Mouse (Mus musculus): ENCODE data around the gene Mgat2. TPM values are rescaled to one million over a fixed set of nuclear protein-coding genes. Genes with fewer than 3 reads are reported as not detected.

Mgat2 gene
- polyA plus RNA-seq, 1 experiment from 2014 or later: 37.0 TPM

GRCm38 (mm10) chr12:69214393-69214792 lies 30.4 kb downstream of the Mgat2 start:
- Histone ChIP-seq H3K9me3 (ENCODE audit: control insufficient read depth, low read length) (no peaks in the 10 kb centered on the region), H3K36me3 (ENCODE audit: control insufficient read depth, insufficient read depth, low read length) (peaks cover 5% of the 10 kb centered on the region; the same call in 1 of the 2 replicates), H3K4me1 (ENCODE audit: control insufficient read depth, insufficient read depth, low read length) (no peaks in the 10 kb centered on the region), H3K4me2 (ENCODE audit: low read depth) (no peak overlapping the region), H3K27ac (ENCODE audit: low read depth, low read length) (no peak overlapping the region), H3K4me3 (ENCODE audit: low read depth, low read length) (no peak overlapping the region), H3K9ac (ENCODE audit: low read length) (no peak overlapping the region), H3K27me3 (ENCODE audit: control insufficient read depth, insufficient read depth, low read length) (no peaks in the 10 kb centered on the region)
- WGBS: 95% methylated on average over 7 of the region's 7 CpGs
- no peak for ATAC-seq (ENCODE audit: insufficient read depth, low FRiP score, low TSS enrichment)
- no peak for DNase-seq (ENCODE audit: low spot score)

- H3K27me3 ChIP-seq (ENCODE audit: control insufficient read depth, insufficient read depth, low read length): no peaks in the 10 kb centered on the region
- H3K9ac ChIP-seq (ENCODE audit: low read length): no peak overlapping the region
- H3K4me3 ChIP-seq (ENCODE audit: low read depth, low read length): no peak overlapping the region
- H3K9me3 ChIP-seq (ENCODE audit: control insufficient read depth, low read length): no peaks in the 10 kb centered on the region
- no peak overlapping the region for H3K27ac ChIP-seq (ENCODE audit: low read depth, low read length)
- peaks cover 5% of the 10 kb centered on the region; the same call in 1 of the 2 replicates for H3K36me3 ChIP-seq (ENCODE audit: control insufficient read depth, insufficient read depth, low read length)
- 87% methylated on average over 3 of the region's 3 CpGs for WGBS
- no peaks in the 10 kb centered on the region for H3K4me1 ChIP-seq (ENCODE audit: control insufficient read depth, insufficient read depth, low read length)
- no peak for DNase-seq (ENCODE audit: low spot score)
- no peak overlapping the region for H3K4me2 ChIP-seq (ENCODE audit: low read depth)
- no peak for ATAC-seq (ENCODE audit: insufficient read depth, low FRiP score, low TSS enrichment)
These were observed 31.2 kb downstream of the Mgat2 start for GRCm38 (mm10) chr12:69215000-69215785.

- Histone ChIP-seq H3K9me3 (ENCODE audit: control insufficient read depth, low read length) (no peaks in the 10 kb centered on the region), H3K4me3 (ENCODE audit: low read depth, low read length) (no peak overlapping the region), H3K27me3 (ENCODE audit: control insufficient read depth, insufficient read depth, low read length) (no peaks in the 10 kb centered on the region), H3K4me1 (ENCODE audit: control insufficient read depth, insufficient read depth, low read length) (no peaks in the 10 kb centered on the region), H3K9ac (ENCODE audit: low read length) (no peak overlapping the region), H3K4me2 (ENCODE audit: low read depth) (no peak overlapping the region), H3K36me3 (ENCODE audit: control insufficient read depth, insufficient read depth, low read length) (peaks cover 7% of the 10 kb centered on the region), H3K27ac (ENCODE audit: low read depth, low read length) (no peak overlapping the region)
- no peak for ATAC-seq (ENCODE audit: insufficient read depth, low FRiP score, low TSS enrichment)
- 97% methylated on average over 7 of the region's 7 CpGs for WGBS
- DNase-seq (ENCODE audit: low spot score): no peak
These were observed 32.6 kb downstream of the Mgat2 start for GRCm38 (mm10) chr12:69216587-69216986.

- no peak overlapping the region for H3K9ac ChIP-seq (ENCODE audit: low read length)
- H3K36me3 ChIP-seq (ENCODE audit: control insufficient read depth, insufficient read depth, low read length): peaks cover 2% of the 10 kb centered on the region; the same call in 1 of the 2 replicates
- H3K4me2 ChIP-seq (ENCODE audit: low read depth): no peak overlapping the region
- H3K27me3 ChIP-seq (ENCODE audit: control insufficient read depth, insufficient read depth, low read length): no peaks in the 10 kb centered on the region
- H3K4me1 ChIP-seq (ENCODE audit: control insufficient read depth, insufficient read depth, low read length): no peaks in the 10 kb centered on the region
- no peak overlapping the region for H3K4me3 ChIP-seq (ENCODE audit: low read depth, low read length)
- no peak for DNase-seq (ENCODE audit: low spot score)
- H3K27ac ChIP-seq (ENCODE audit: low read depth, low read length): no peak overlapping the region
- no peak for ATAC-seq (ENCODE audit: insufficient read depth, low FRiP score, low TSS enrichment)
- WGBS: 92% methylated on average over 19 of the region's 19 CpGs
- H3K9me3 ChIP-seq (ENCODE audit: control insufficient read depth, low read length): no peaks in the 10 kb centered on the region
These were observed 36.8 kb downstream of the Mgat2 start for GRCm38 (mm10) chr12:69220613-69221277.

GRCm38 (mm10) chr12:69227776-69228466 lies 44.0 kb downstream of the Mgat2 start, which contains the start of gene Pole2:
TSS of gene Pole2 (minus strand) at chr12:69228195.
- ATAC-seq (ENCODE audit: insufficient read depth, low FRiP score, low TSS enrichment) (peak; percentile 95), DNase-seq (ENCODE audit: low spot score) (peak; percentile 89)
- Histone ChIP-seq H3K36me3 (ENCODE audit: control insufficient read depth, insufficient read depth, low read length) (no peaks in the 10 kb centered on the region), H3K4me2 (ENCODE audit: low read depth) (peak within 1 kb of the TSS; percentile 51), H3K4me1 (ENCODE audit: control insufficient read depth, insufficient read depth, low read length) (peaks cover 5% of the 10 kb centered on the region; the same call in 1 of the 2 replicates), H3K9me3 (ENCODE audit: control insufficient read depth, low read length) (no peaks in the 10 kb centered on the region), H3K9ac (ENCODE audit: low read length) (peak within 1 kb of the TSS; percentile 66), H3K4me3 (ENCODE audit: low read depth, low read length) (peak within 1 kb of the TSS; percentile 61), H3K27me3 (ENCODE audit: control insufficient read depth, insufficient read depth, low read length) (no peaks in the 10 kb centered on the region), H3K27ac (ENCODE audit: low read depth, low read length) (0 out of 2 replicates have a peak within 1 kb of the TSS, but pooled peaks have one; percentile 53)
- 1% methylated on average over 36 of the region's 37 CpGs for WGBS

DNA sequence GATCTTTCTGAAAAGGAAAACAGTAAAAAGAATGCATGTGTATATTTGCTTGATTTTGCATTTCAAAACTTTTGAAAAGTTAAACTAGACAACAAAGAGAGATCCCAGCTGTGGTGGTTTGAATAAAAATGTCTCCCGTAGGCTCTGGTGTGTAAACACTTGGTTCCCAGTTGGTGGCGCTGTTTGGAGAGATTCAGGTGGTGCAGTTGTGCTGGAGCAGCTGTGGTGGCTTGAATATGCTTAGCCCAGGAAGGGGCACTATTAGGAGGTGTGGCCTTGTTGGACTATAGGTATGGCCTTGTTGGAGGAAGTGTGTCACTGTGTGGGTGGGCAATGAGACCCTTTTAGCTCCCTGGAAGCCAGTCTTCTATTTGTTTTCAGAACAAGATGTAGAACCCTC lies 45.3 kb downstream of the Mgat2 start:
- H3K4me1 ChIP-seq (ENCODE audit: control insufficient read depth, insufficient read depth, low read length): peaks cover 5% of the 10 kb centered on the region; the same call in 1 of the 2 replicates
- DNase-seq (ENCODE audit: low spot score) (no peak), ATAC-seq (ENCODE audit: insufficient read depth, low FRiP score, low TSS enrichment) (no peak)
- 82% methylated on average over 2 of the region's 2 CpGs for WGBS
- H3K9me3 ChIP-seq (ENCODE audit: control insufficient read depth, low read length): no peaks in the 10 kb centered on the region
- H3K27ac ChIP-seq (ENCODE audit: low read depth, low read length): no peak overlapping the region
- no peaks in the 10 kb centered on the region for H3K27me3 ChIP-seq (ENCODE audit: control insufficient read depth, insufficient read depth, low read length)
- no peaks in the 10 kb centered on the region for H3K36me3 ChIP-seq (ENCODE audit: control insufficient read depth, insufficient read depth, low read length)
- H3K4me2 ChIP-seq (ENCODE audit: low read depth): no peak overlapping the region
- H3K9ac ChIP-seq (ENCODE audit: low read length): no peak overlapping the region
- no peak overlapping the region for H3K4me3 ChIP-seq (ENCODE audit: low read depth, low read length)

DNA sequence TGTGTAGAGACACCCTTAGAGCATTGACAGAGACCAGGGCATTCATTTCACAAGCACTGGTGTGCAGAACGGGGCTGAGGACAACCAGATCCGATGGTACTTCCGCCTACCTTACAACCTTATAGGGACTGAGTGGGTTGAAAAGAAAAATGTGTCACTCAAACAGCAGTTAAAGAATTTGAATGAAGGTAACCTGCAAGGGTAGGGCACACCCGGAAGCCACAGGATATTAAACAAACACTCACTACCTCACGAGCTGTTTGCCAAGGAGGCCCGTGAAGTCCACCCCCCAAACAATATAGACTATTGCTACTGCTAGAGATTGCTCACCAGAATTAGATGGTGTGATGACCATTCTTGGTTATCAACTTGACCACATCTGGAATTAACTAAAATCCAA lies 51.8 kb downstream of the Mgat2 start:
- no peaks in the 10 kb centered on the region for H3K36me3 ChIP-seq (ENCODE audit: control insufficient read depth, insufficient read depth, low read length)
- WGBS: 93% methylated on average over 6 of the region's 6 CpGs
- no peak overlapping the region for H3K9ac ChIP-seq (ENCODE audit: low read length)
- no peak for ATAC-seq (ENCODE audit: insufficient read depth, low FRiP score, low TSS enrichment)
- no peaks in the 10 kb centered on the region for H3K4me1 ChIP-seq (ENCODE audit: control insufficient read depth, insufficient read depth, low read length)
- H3K4me2 ChIP-seq (ENCODE audit: low read depth): no peak overlapping the region
- H3K9me3 ChIP-seq (ENCODE audit: control insufficient read depth, low read length): no peaks in the 10 kb centered on the region
- no peak for DNase-seq (ENCODE audit: low spot score)
- no peak overlapping the region for H3K4me3 ChIP-seq (ENCODE audit: low read depth, low read length)
- no peak overlapping the region for H3K27ac ChIP-seq (ENCODE audit: low read depth, low read length)
- no peaks in the 10 kb centered on the region for H3K27me3 ChIP-seq (ENCODE audit: control insufficient read depth, insufficient read depth, low read length)

Measured in neural tube, embryonic 11.5 days (tissue).